Mouse (Mus musculus): Measurements from ENCODE around the gene Tnpo1.

DNA sequence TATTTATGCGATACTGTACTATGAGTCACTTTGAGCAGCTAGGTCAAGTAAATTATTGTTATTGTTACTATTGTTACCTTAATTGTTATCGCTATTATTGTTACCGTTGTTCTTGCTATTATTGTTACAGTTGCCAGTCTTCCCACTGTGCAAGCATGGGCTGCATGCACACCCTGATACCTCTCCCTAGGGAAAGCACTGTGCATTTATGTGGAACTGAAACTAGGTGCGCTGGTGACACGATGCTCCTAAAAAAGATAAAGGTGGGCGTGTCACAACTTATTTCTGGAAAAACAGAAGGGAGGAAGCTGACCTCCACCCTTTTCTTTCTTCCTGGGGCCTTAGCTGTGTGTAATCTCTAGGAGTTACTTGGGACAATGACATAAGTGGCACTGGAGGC lies 41.8 kb upstream of the Tnpo1 start:
- TF ChIP-seq CTCF (IDR thresholded peaks at IDR 0.05; ENCODE audit: extremely low read depth, insufficient read depth, insufficient read length, insufficient replicate concordance) (no peak), POLR2A (IDR thresholded peaks at IDR 0.05; ENCODE audit: low read depth, low read length) (no peak)
